Mouse (Mus musculus) MEL (cell line): ENCODE data around the gene Acin1. TPM values are rescaled to one million over a fixed set of nuclear protein-coding genes. Genes with fewer than 3 reads are reported as not detected.

Source experiments
- DNase-seq: peaks from one replicate; pipeline ENCODE4 v3.0.0; 2011; ENCODE audit warnings: low read depth, low spot score
- H3K27ac ChIP-seq: 2 replicates; pipeline ENCODE4 v1.5.1; 2012; ENCODE audit warnings: low read depth, mild to moderate bottlenecking, control low read depth, low read length, moderate library complexity; ENCODE audit not compliant: control insufficient read depth
- H3K27me3 ChIP-seq, 2 experiments: fragments of 150-350 bp in 1 of 2; sonication (generic) in 1 of 2; 2 replicates each; pipeline ENCODE4 v1.6.1; 2012; ENCODE audit warnings: low read length in 2 of 2, mild to moderate bottlenecking in 2 of 2, improper control_type of control experiment in 1 of 2, moderate library complexity in 1 of 2; ENCODE audit not compliant: insufficient read depth in 2 of 2, control insufficient read depth in 1 of 2
- H3K36me3 ChIP-seq, 2 experiments: 2 replicates each; pipeline ENCODE4 v1.6.1; 2012 to 2014; ENCODE audit warnings: low read length in 2 of 2, improper control_type of control experiment in 1 of 2, inconsistent platforms in 1 of 2, mild to moderate bottlenecking in 1 of 2; ENCODE audit not compliant: insufficient read depth in 2 of 2, control insufficient read depth in 1 of 2
- H3K4me1 ChIP-seq, 2 experiments: fragments of 150-350 bp in 1 of 2; sonication (generic) in 1 of 2; 2 replicates each; pipeline ENCODE4 v1.6.1; 2012; ENCODE audit warnings: low read length in 2 of 2, improper control_type of control experiment in 1 of 2, mild to moderate bottlenecking in 1 of 2; ENCODE audit not compliant: insufficient read depth in 2 of 2, control insufficient read depth in 1 of 2
- H3K4me3 ChIP-seq, 2 experiments: fragments of 150-350 bp in 1 of 2; sonication (generic) in 1 of 2; 2 replicates each; pipeline ENCODE4 v1.5.1; 2012; ENCODE audit warnings: low read depth in 2 of 2, low read length in 2 of 2, mild to moderate bottlenecking in 2 of 2, moderate library complexity in 2 of 2, control low read depth in 1 of 2, improper control_type of control experiment in 1 of 2; ENCODE audit not compliant: control insufficient read depth in 1 of 2, insufficient read depth in 1 of 2
- H3K79me2 ChIP-seq: 2 replicates; pipeline ENCODE4 v1.6.1; 2012; ENCODE audit warnings: mild to moderate bottlenecking, low read length, moderate library complexity; ENCODE audit not compliant: control insufficient read depth, poor library complexity, insufficient read depth
- H3K9ac ChIP-seq: 2 replicates; pipeline ENCODE4 v1.6.1; 2012; ENCODE audit warnings: low read depth, mild to moderate bottlenecking, control low read depth, low read length, moderate library complexity; ENCODE audit not compliant: control insufficient read depth, poor library complexity, severe bottlenecking
- H3K9me3 ChIP-seq: fragments of 150-350 bp; sonication (generic); replicated peaks from 2 replicates; pipeline ENCODE4 v1.6.1; 2012; ENCODE audit warnings: mild to moderate bottlenecking, low read length, improper control_type of control experiment, moderate library complexity; ENCODE audit not compliant: insufficient read depth
- BHLHE40 ChIP-seq: IDR thresholded peaks from 2 replicates; pipeline ENCODE4 v1.6.1; 2012; ENCODE audit warnings: low read depth, mild to moderate bottlenecking, inconsistent platforms, low read length, improper control_type of control experiment, borderline replicate concordance
- CHD2 ChIP-seq: IDR thresholded peaks from 2 replicates; pipeline ENCODE4 v1.6.1; 2011; ENCODE audit warnings: low read length, improper control_type of control experiment
- CTCF ChIP-seq, 3 experiments: IDR thresholded peaks in 2 of 3; conservative IDR thresholded peaks in 1 of 3; 2 replicates each; pipeline ENCODE4 v1.5.1; 2011 to 2012; ENCODE audit warnings: low read length in 3 of 3, low read depth in 2 of 3, mild to moderate bottlenecking in 2 of 3, improper control_type of control experiment in 1 of 3, inconsistent platforms in 1 of 3, mixed read lengths in 1 of 3, moderate library complexity in 1 of 3; ENCODE audit not compliant: control insufficient read depth in 1 of 3, insufficient read depth in 1 of 3, poor library complexity in 1 of 3, severe bottlenecking in 1 of 3
- ELF1 ChIP-seq: IDR thresholded peaks from 2 replicates; pipeline ENCODE4 v1.6.1; 2014; ENCODE audit warnings: low read depth, mild to moderate bottlenecking, inconsistent platforms, low read length, improper control_type of control experiment, moderate library complexity
- GATA1 ChIP-seq: IDR thresholded peaks from 2 replicates; pipeline ENCODE4 v1.6.1; 2011; ENCODE audit warnings: low read depth, low read length, improper control_type of control experiment
- HCFC1 ChIP-seq: IDR thresholded peaks from 2 replicates; pipeline ENCODE4 v1.6.1; 2012; ENCODE audit warnings: low read depth, mild to moderate bottlenecking, inconsistent platforms, low read length, improper control_type of control experiment, moderate library complexity
- JUND ChIP-seq: IDR thresholded peaks from 2 replicates; pipeline ENCODE4 v1.6.1; 2011; ENCODE audit warnings: low read depth, mild to moderate bottlenecking, improper control_type of control experiment, low read length
- MAFK ChIP-seq: IDR thresholded peaks from 2 replicates; pipeline ENCODE4 v1.6.1; 2011; ENCODE audit warnings: low read depth, mild to moderate bottlenecking, low read length, improper control_type of control experiment, borderline replicate concordance
- MAX ChIP-seq: IDR thresholded peaks from 2 replicates; pipeline ENCODE4 v1.6.1; 2011; ENCODE audit warnings: low read length, improper control_type of control experiment
- MYC ChIP-seq: IDR thresholded peaks from 2 replicates; pipeline ENCODE4 v1.6.1; 2011; ENCODE audit warnings: low read depth, mild to moderate bottlenecking, low read length, improper control_type of control experiment, moderate library complexity
- NELFE ChIP-seq: IDR thresholded peaks from 2 replicates; pipeline ENCODE4 v1.6.1; 2011; ENCODE audit warnings: low read depth, low read length, improper control_type of control experiment
- NRF1 ChIP-seq: IDR thresholded peaks from 2 replicates; pipeline ENCODE4 v1.6.1; 2014; ENCODE audit warnings: low read depth, mild to moderate bottlenecking, inconsistent platforms, low read length, improper control_type of control experiment, moderate library complexity; ENCODE audit not compliant: poor library complexity, insufficient read depth, severe bottlenecking
- POLR2AphosphoS2 ChIP-seq: IDR thresholded peaks from 2 replicates; pipeline ENCODE4 v1.6.1; 2011; ENCODE audit warnings: low read length, improper control_type of control experiment
- POLR2AphosphoS5 ChIP-seq: IDR thresholded peaks from 2 replicates; pipeline ENCODE4 v1.6.1; 2012; ENCODE audit warnings: low read depth, borderline replicate concordance, mild to moderate bottlenecking, inconsistent platforms, low read length, moderate library complexity, mixed read lengths
- RAD21 ChIP-seq: IDR thresholded peaks from 2 replicates; pipeline ENCODE4 v1.6.1; 2011; ENCODE audit warnings: mild to moderate bottlenecking, low read depth, low read length, improper control_type of control experiment
- RCOR1 ChIP-seq: IDR thresholded peaks from 2 replicates; pipeline ENCODE4 v1.6.1; 2012; ENCODE audit warnings: low read depth, mild to moderate bottlenecking, inconsistent platforms, low read length, improper control_type of control experiment
- SMC3 ChIP-seq: IDR thresholded peaks from 2 replicates; pipeline ENCODE4 v1.6.1; 2011; ENCODE audit warnings: low read depth, low read length, improper control_type of control experiment
- TBP ChIP-seq: IDR thresholded peaks from 2 replicates; pipeline ENCODE4 v1.8.0; 2011; ENCODE audit warnings: low read depth, low read length, improper control_type of control experiment
- UBTF ChIP-seq: IDR thresholded peaks from 2 replicates; pipeline ENCODE4 v1.6.1; 2012; ENCODE audit warnings: low read depth, mild to moderate bottlenecking, inconsistent platforms, low read length, improper control_type of control experiment, moderate library complexity, borderline replicate concordance; ENCODE audit not compliant: insufficient read depth
- USF2 ChIP-seq, 2 experiments: IDR thresholded peaks; 2 replicates each; pipeline ENCODE4 v1.6.1; 2011 to 2012; ENCODE audit warnings: improper control_type of control experiment in 2 of 2, low read length in 2 of 2, borderline replicate concordance in 1 of 2, inconsistent platforms in 1 of 2, low read depth in 1 of 2, mild to moderate bottlenecking in 1 of 2; ENCODE audit not compliant: insufficient read depth in 1 of 2
- ZC3H11A ChIP-seq: IDR thresholded peaks from 2 replicates; pipeline ENCODE4 v1.6.1; 2012; ENCODE audit warnings: low read depth, mild to moderate bottlenecking, inconsistent platforms, low read length, improper control_type of control experiment
- ZMIZ1 ChIP-seq: IDR thresholded peaks from 2 replicates; pipeline ENCODE4 v1.6.1; 2012; ENCODE audit warnings: low read depth, mild to moderate bottlenecking, inconsistent platforms, low read length, improper control_type of control experiment, moderate library complexity
- ZNF384 ChIP-seq: IDR thresholded peaks from 2 replicates; pipeline ENCODE4 v1.6.1; 2012; ENCODE audit warnings: low read depth, mild to moderate bottlenecking, inconsistent platforms, low read length, improper control_type of control experiment
- polyA plus RNA-seq, 2 experiments: library from polyadenylated mRNA; stranded (reverse) in 1 of 2; unstranded in 1 of 2; fragments of >175 nt in 1 of 2; fragments of >200 nt in 1 of 2; gene quantifications; 2 replicates each; pipeline versions ENCODE4 v1.2.1 to v1.2.4; 2012; ENCODE audit warnings: low replicate concordance in 2 of 2, low read depth in 1 of 2; ENCODE audit not compliant: insufficient read length in 2 of 2, insufficient read depth in 1 of 2, missing spikeins in 1 of 2
- total RNA-seq: library from RNA; depleted of rRNA; stranded (reverse); fragments of 300-350 nt; gene quantifications from 2 replicates; pipeline ENCODE4 v1.2.3, GENCODE M21; 2012

Acin1 gene
- total and polyA plus RNA-seq, 3 experiments, result 103 to 248 (median 115) TPM

GRCm38 (mm10) chr14:54674317-54674716, 12.4 kb downstream of the Acin1 start:
- no peaks in the 10 kb centered on the region for H3K4me1 ChIP-seq
- no peaks in the 10 kb centered on the region for H3K27me3 ChIP-seq
- no peak for DNase-seq
- H3K9me3 ChIP-seq, result no peaks in the 10 kb centered on the region
- TF ChIP-seq MYC (no peak), ZMIZ1 (no peak), BHLHE40 (no peak)
- no peak overlapping the region for H3K27ac ChIP-seq
- H3K4me3 ChIP-seq, result no peak overlapping the region
- H3K36me3 ChIP-seq, result peaks cover 0 to 21% of the 10 kb centered on the region in 2 experiments; a peak in 2 of 4 replicates
- H3K9ac ChIP-seq, result no peak overlapping the region
- no peaks in the 10 kb centered on the region for H3K79me2 ChIP-seq

DNA sequence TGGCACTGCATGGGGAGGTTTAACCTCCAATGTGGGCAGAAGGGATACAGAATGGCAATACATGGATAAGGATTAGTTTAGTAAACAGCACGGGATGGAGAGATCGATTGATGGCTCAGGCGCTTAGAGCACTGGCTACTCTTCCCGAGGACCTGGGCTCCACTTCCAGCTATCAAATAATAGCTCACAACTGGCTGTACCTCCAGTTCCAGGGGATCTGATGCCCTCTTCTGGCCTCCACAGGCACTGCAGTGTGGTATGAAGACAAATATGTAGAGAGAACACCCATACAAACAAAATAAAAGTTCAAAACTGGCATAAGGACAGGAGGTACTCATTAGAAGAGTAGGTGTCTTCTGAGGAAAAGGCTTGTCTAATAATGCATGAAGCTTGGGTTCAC, 17.4 kb downstream of the Acin1 start:
- Histone ChIP-seq H3K36me3 (peaks cover 0 to 21% of the 10 kb centered on the region in 2 experiments; a peak in 2 of 4 replicates), H3K27ac (no peak overlapping the region), H3K4me1 (no peaks in the 10 kb centered on the region), H3K4me3 (no peak overlapping the region), H3K27me3 (no peaks in the 10 kb centered on the region), H3K9ac (no peak overlapping the region), H3K79me2 (no peaks in the 10 kb centered on the region), H3K9me3 (no peaks in the 10 kb centered on the region)
- peak; percentile 50 for TF ChIP-seq SMC3
- TF ChIP-seq MAX, result no peak
- TF ChIP-seq RAD21, result peak; percentile 24; the same call in 1 of the 2 replicates
- no peak for TF ChIP-seq TBP
- TF ChIP-seq JUND, result no peak
- peak; percentile 61 to 65 (median 64) for TF ChIP-seq CTCF (IDR thresholded peaks at IDR 0.05 in 2 of 3, conservative IDR thresholded peaks at IDR 0.05 in 1 of 3; ENCODE audit: control insufficient read depth in 1 of 3, insufficient read depth in 1 of 3, low read depth in 2 of 3, low read length in 3 of 3, poor library complexity in 1 of 3, severe bottlenecking in 1 of 3)
- no peak for TF ChIP-seq POLR2AphosphoS5
- peak; percentile 63 for DNase-seq

DNA sequence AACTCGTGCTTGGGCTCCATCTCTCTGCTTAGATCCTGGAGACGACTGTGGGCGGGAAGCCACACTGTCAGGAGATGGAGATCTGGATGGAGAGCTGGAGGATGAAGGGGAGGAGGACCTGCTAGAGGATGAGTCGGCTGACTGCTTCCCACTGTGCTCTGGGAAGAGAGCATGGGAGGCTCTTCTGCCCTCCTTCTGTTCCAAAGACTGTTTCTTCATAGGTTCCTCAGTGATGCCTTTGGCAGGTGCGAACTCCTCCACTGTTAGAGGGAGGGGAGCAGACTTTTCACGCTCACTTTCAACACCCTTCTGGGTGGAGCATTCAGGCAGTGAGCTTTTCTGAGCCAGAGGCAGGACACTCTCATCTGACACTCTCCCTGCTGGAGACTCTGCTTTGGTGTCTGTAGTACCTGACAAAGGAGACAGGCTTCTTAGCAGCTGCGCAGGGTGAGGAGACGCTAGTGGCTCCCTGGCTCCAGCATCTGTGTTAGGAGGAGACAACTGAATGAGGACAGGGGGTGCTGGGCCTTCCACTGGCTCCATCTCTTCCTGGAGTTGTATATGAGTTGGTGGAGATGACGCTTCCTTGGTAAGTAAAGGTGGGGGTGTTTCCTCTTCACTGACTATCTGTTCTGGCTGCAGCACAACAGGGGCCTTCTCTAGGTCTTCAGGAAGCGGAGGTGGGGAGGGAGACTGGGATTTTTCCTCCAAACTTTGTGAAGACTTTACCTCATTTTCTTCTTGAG, 22.1 kb downstream of the Acin1 start:
- Histone ChIP-seq H3K9ac (no peak overlapping the region), H3K4me1 (no peaks in the 10 kb centered on the region), H3K27me3 (no peaks in the 10 kb centered on the region), H3K36me3 (peaks cover 0 to 25% of the 10 kb centered on the region in 2 experiments; a peak in 2 of 4 replicates), H3K4me3 (no peak overlapping the region)
- TF ChIP-seq JUND (no peak), CHD2 (no peak), MAFK (no peak), NELFE (no peak), POLR2AphosphoS2 (no peak), BHLHE40 (no peak), ZC3H11A (no peak), USF2 (IDR thresholded peaks at IDR 0.05; ENCODE audit: borderline replicate concordance in 1 of 2, insufficient read depth in 1 of 2, low read depth in 1 of 2, low read length in 2 of 2) (no peak), NRF1 (no peak), RCOR1 (no peak), GATA1 (no peak), HCFC1 (no peak), ZNF384 (no peak), ELF1 (no peak), UBTF (no peak), TBP (no peak)
- TF ChIP-seq, all 39 proteins: peak for 0
- H3K27ac ChIP-seq, result no peak overlapping the region
- H3K9me3 ChIP-seq, result no peaks in the 10 kb centered on the region
- no peak for DNase-seq
- H3K79me2 ChIP-seq, result no peaks in the 10 kb centered on the region
